Mouse (Mus musculus): ENCODE results near the gene Aspdh. TPM values are rescaled to one million over a fixed set of nuclear protein-coding genes. Genes with fewer than 3 reads are reported as not detected.

Aspdh gene
- 10 to 100 TPM; 13.3 to 21.6 TPM for total RNA-seq (2021)

GRCm38 (mm10) chr7:44465111-44465510 lies at the start of gene Aspdh:
Gene Aspdh, plus strand, starts transcription at chr7:44465391.
- peak in 1 of 2 experiments; percentile 21 for DNase-seq

GRCm38 (mm10) chr7:44427666-44428065 lies 37.5 kb upstream of the Aspdh start:
- DNase-seq: no peak

- peak; percentile 40 to 58 for DNase-seq
These were observed 36.8 kb upstream of the Aspdh start for GRCm38 (mm10) chr7:44428171-44428950.

DNA sequence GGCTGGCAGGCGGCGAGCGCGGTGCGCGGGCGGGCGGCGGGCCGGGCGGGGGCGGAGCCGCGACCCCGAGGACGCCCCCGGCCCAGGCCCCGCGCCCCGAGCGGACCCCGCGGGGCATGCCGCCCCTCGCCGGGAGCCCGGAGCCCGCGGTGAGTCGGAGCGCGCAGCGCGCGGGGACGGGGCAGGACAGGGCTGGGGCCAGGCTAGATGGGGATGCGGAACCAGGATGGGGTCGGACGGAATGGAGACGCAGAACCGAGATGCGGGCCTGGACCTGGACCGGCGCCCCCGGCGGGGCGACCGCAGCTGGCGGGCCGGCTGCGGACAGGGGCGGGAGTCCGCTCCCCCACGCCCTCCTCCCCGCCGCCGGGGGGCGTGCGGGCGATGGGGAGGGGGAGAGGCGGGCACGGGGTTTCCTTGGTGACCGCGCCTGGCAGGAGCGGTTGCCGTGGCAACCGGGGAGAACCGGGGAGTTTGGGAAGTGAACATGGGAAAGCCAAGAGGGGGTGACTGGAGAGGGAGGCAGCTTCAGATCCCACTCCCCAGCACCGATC lies 36.1 kb upstream of the Aspdh start, which contains the start of gene Lrrc4b:
Gene Lrrc4b, plus strand, starts transcription at position 51 of the 554 bp plus-strand sequence.
- DNase-seq: peak; percentile 85 to 87

GRCm38 (mm10) chr7:44429534-44430488 lies 35.4 kb upstream of the Aspdh start:
- peak; percentile 55 to 72 for DNase-seq

- no peak for DNase-seq
These were observed 32.6 kb upstream of the Aspdh start for GRCm38 (mm10) chr7:44432550-44432949.

GRCm38 (mm10) chr7:44433371-44433770 lies 31.8 kb upstream of the Aspdh start:
- no peak for DNase-seq

GRCm38 (mm10) chr7:44434089-44434488 lies 31.1 kb upstream of the Aspdh start:
- DNase-seq: no peak

DNA sequence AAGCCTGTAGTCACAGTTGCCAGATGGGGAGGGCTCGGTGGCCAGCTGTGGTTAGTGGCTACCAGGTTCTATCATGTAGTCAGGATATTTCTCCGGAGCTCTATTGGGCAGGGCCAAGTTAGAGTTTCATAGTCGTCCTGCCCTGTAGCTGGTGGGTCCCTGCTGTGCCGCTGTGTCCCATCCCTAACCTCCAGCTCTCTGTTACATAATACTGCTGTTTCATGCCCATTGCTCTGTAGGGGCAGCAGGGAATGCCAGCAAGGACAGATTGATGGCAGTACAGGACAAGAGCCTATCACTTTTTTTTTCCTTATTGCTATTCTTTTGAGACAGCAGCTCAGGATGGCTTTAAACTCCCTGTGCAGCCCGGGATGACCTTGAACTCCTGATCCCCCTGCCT lies 29.4 kb upstream of the Aspdh start:
- no peak for DNase-seq

- DNase-seq: no peak
These were observed 28.9 kb upstream of the Aspdh start for GRCm38 (mm10) chr7:44436267-44436666.

- DNase-seq: no peak
These were observed 28.0 kb upstream of the Aspdh start for GRCm38 (mm10) chr7:44437188-44437587.

GRCm38 (mm10) chr7:44437933-44438332 lies 27.3 kb upstream of the Aspdh start:
- no peak for DNase-seq

GRCm38 (mm10) chr7:44439696-44440095 lies 25.5 kb upstream of the Aspdh start:
- peak in 1 of 2 experiments; percentile 1 for DNase-seq

DNA sequence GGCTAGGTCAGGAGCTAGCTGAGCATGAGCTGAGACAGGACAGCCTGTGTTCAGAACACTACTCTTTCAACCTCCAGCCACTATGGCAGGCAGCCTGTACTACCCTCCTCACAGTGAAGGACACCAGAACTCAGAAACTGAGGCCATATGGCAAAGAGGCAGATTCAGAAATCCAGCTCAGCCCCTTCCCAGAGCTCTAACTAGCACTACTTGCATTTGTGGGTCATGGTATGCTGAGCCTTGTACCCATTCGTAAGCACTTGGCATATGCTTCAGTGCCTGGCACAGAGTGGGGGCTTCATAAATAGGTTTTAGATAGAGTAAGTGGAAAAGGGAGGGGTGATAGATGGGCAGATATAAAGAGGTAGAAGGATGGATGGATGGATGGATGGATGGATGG lies 24.7 kb upstream of the Aspdh start:
- no peak for DNase-seq

GRCm38 (mm10) chr7:44441180-44441579 lies 24.0 kb upstream of the Aspdh start:
- DNase-seq: no peak

DNA sequence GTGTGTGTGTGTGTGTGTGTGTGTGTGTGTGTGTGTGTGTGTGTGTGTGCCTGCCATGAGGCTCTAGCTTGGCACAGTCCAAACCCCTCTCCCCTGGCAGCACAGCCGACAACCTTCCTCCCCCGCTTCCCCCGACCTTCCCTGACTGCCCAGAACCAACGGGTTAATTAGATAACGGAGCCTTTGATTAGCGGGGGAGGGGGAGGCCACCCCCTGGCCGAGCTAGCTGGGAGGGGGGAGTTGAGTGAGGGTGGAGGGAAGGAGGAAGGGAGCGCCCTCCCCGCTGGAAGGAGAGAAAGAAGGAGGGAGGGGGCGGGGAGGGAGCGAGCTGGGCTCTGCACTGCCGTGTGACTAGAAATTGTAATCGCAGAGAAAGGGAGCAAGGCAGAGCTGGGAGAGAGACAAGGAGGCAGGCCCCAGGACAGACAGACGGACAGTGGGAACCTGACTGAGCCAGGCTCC lies 23.5 kb upstream of the Aspdh start:
- DNase-seq: peak in 1 of 2 experiments; percentile 68

DNA sequence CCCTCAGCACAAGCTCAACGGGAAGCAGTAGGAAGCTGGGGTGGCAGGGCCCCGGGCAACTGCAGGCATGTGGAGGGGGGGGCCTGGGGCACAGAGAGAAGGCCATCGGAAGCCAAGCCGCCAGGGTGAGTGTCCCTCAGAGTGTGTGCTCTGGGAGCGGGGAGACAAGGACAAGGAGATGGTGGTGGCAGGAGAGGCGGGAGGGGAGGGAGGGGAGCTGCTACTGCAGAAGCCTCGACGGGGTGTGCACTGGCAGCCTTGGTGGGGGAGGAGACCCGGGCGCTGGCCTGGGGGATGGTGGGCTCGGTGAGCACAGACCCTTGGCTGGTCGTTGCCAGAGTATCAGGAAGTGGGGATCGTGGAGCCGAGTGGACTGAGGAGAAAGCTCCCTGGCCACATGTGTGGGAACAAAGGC lies 22.8 kb upstream of the Aspdh start:
- DNase-seq: no peak

GRCm38 (mm10) chr7:44443268-44444173 lies 21.7 kb upstream of the Aspdh start:
- DNase-seq: peak in 1 of 2 experiments; percentile 49

- no peak for DNase-seq
These were observed 20.2 kb upstream of the Aspdh start for GRCm38 (mm10) chr7:44444886-44445527.

GRCm38 (mm10) chr7:44445528-44445923 lies 19.7 kb upstream of the Aspdh start:
- DNase-seq: no peak

All from layer of hippocampus, postnatal 36 days (tissue).